Mouse (Mus musculus) layer of hippocampus, adult 2 months (tissue): Measurements from ENCODE around the gene Pnrc2. TPM values are rescaled to one million over a fixed set of nuclear protein-coding genes. Genes with fewer than 3 reads are reported as not detected.

ENCODE experiments used
- DNase-seq, 2 experiments: peaks; one replicate each; pipeline ENCODE4 v3.0.0; 2022; ENCODE audit warnings: low spot score in 2 of 2
- H3K27ac ChIP-seq: fragments of 200-600 bp; 2 replicates; pipeline ENCODE4 v1.8.1; 2022
- H3K4me3 ChIP-seq: fragments of 200-600 bp; 2 replicates; pipeline ENCODE4 v1.8.1; 2022; ENCODE audit warnings: mild to moderate bottlenecking
- CTCF ChIP-seq: fragments of 200-600 bp; conservative IDR thresholded peaks from 2 replicates; pipeline ENCODE4 v1.8.1; 2022; ENCODE audit warnings: antibody characterized with exemption, mild to moderate bottlenecking, moderate library complexity
- total RNA-seq, 2 experiments: library from RNA; stranded (reverse); gene quantifications; 2 replicates each; pipeline ENCODE4 v1.2.3; 2021

Pnrc2 gene
- total RNA-seq, 2 experiments from 2014 or later = 52.7 to 54.8 TPM

GRCm38 (mm10) chr4:135853987-135854546 is 19.6 kb downstream of the Pnrc2 start:
- H3K4me3 ChIP-seq = no peak overlapping the region
- peak in 1 of 2 experiments; percentile 80 for DNase-seq
- peak overlapping the region; percentile 94 for H3K27ac ChIP-seq
- TF ChIP-seq CTCF = peak; percentile 40

- no peak for TF ChIP-seq CTCF
- Histone ChIP-seq H3K4me3 (no peak overlapping the region), H3K27ac (peak overlapping the region; percentile 78)
- no peak for DNase-seq
These were observed 21.7 kb downstream of the Pnrc2 start for GRCm38 (mm10) chr4:135851942-135852341.

GRCm38 (mm10) chr4:135850411-135851095 is 23.1 kb downstream of the Pnrc2 start:
- H3K27ac ChIP-seq = peak overlapping the region; percentile 86
- TF ChIP-seq CTCF = no peak

GRCm38 (mm10) chr4:135847581-135847980 is 26.1 kb downstream of the Pnrc2 start:
- no peak for TF ChIP-seq CTCF
- Histone ChIP-seq H3K27ac (no peak overlapping the region), H3K4me3 (no peak overlapping the region)
- DNase-seq = no peak

More at GRCm38 (mm10) chr4:135850411-135851095, 23.1 kb downstream of the Pnrc2 start:
- DNase-seq = peak; percentile 65 to 85
- peak overlapping the region; percentile 17 for H3K4me3 ChIP-seq

GRCm38 (mm10) chr4:135844400-135844799 is 29.2 kb downstream of the Pnrc2 start:
- Histone ChIP-seq H3K4me3 (no peak overlapping the region), H3K27ac (no peak overlapping the region)
- DNase-seq = no peak
- TF ChIP-seq CTCF = no peak

- no peak for DNase-seq
- H3K27ac ChIP-seq = no peak overlapping the region
- H3K4me3 ChIP-seq = no peak overlapping the region
- no peak for TF ChIP-seq CTCF
These were observed 34.2 kb downstream of the Pnrc2 start for GRCm38 (mm10) chr4:135839293-135840011.

GRCm38 (mm10) chr4:135838925-135839292 is 34.7 kb downstream of the Pnrc2 start:
- no peak for TF ChIP-seq CTCF
- DNase-seq = no peak
- no peak overlapping the region for H3K27ac ChIP-seq

GRCm38 (mm10) chr4:135834124-135834717 is 39.4 kb downstream of the Pnrc2 start:
- no peak overlapping the region for H3K4me3 ChIP-seq
- H3K27ac ChIP-seq = no peak overlapping the region
- no peak for DNase-seq
- no peak for TF ChIP-seq CTCF

More at GRCm38 (mm10) chr4:135838925-135839292, 34.7 kb downstream of the Pnrc2 start:
- no peak overlapping the region for H3K4me3 ChIP-seq

- Histone ChIP-seq H3K4me3 (no peak overlapping the region), H3K27ac (peak overlapping the region; percentile 23; the same call in 1 of the 2 replicates)
- no peak for TF ChIP-seq CTCF
- no peak for DNase-seq
These were observed 40.1 kb downstream of the Pnrc2 start for GRCm38 (mm10) chr4:135833301-135834123.

- DNase-seq = no peak
- H3K4me3 ChIP-seq = no peak overlapping the region
- TF ChIP-seq CTCF = no peak
- H3K27ac ChIP-seq = peak overlapping the region; percentile 80
These were observed 41.6 kb downstream of the Pnrc2 start for GRCm38 (mm10) chr4:135832070-135832469.

- H3K4me3 ChIP-seq = no peak overlapping the region; the same call in 1 of the 2 replicates
- DNase-seq = peak; percentile 47 to 48
- H3K27ac ChIP-seq = peak overlapping the region; percentile 85
- no peak for TF ChIP-seq CTCF
These were observed 45.2 kb downstream of the Pnrc2 start for GRCm38 (mm10) chr4:135828491-135828890.

GRCm38 (mm10) chr4:135824254-135824653 is 49.4 kb downstream of the Pnrc2 start:
- TF ChIP-seq CTCF = no peak
- no peak for DNase-seq
- no peak overlapping the region for H3K27ac ChIP-seq
- H3K4me3 ChIP-seq = no peak overlapping the region

- DNase-seq = no peak
- H3K4me3 ChIP-seq = no peak overlapping the region
- peak; percentile 61 for TF ChIP-seq CTCF
- no peak overlapping the region for H3K27ac ChIP-seq
These were observed 50.4 kb downstream of the Pnrc2 start for GRCm38 (mm10) chr4:135823298-135823697.
